Mouse (Mus musculus): ENCODE measurements around the gene Unc13d.
"Not testable (repeated sequence)": the region's sequence is repeated elsewhere in the genome, so short reads cannot be mapped to it uniquely, and the experiment has no call there.

Gene Unc13d

GRCm38 (mm10) chr11:116021328-116022220 is 56.2 kb downstream of the Unc13d start:
- no peak for DNase-seq (ENCODE audit: low spot score)

DNA sequence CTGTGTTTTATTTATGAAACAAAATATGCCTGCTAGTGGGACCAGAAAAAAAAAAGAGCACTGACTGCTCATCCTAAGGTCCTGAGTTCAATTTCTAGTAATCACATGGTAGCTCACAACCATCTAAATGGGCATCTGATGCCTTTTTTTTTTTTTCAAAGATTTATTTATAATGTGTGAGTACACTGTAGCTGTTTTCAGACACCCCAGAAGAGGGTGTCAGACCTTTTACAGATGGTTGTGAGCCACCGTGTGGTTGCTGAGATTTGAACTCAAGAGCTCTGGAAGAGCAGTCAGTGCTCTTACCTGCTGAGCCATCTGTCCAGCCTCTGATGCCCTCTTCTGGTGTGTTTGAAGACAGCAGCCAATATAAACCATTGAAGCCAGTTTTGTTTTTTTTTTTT is 57.2 kb downstream of the Unc13d start:
- no peak for DNase-seq (ENCODE audit: low spot score)

GRCm38 (mm10) chr11:116019976-116020411 is 57.8 kb downstream of the Unc13d start:
- no peak for DNase-seq (ENCODE audit: low spot score)

DNA sequence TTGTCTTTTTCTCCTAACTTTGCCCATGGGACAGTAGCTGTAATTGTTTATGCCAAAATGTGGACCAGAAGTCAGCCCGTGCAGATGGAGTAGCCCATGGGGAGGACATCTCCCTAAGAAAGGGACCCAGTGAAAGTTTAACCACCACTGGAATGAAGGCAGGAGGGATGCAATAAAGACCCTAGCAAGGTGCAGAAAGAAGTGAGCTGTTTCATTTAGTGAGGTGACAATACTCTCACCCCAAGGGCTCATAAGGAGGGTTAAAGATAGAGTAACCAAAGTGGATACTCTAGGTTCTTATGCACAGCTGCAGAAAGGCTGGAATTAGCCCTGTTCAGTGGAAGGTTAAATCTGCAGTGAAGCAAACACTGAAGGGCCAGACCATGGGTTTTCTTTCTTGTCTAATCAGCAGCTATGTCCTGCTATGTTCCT is 58.4 kb downstream of the Unc13d start:
- no peak for DNase-seq (ENCODE audit: low spot score)

DNA sequence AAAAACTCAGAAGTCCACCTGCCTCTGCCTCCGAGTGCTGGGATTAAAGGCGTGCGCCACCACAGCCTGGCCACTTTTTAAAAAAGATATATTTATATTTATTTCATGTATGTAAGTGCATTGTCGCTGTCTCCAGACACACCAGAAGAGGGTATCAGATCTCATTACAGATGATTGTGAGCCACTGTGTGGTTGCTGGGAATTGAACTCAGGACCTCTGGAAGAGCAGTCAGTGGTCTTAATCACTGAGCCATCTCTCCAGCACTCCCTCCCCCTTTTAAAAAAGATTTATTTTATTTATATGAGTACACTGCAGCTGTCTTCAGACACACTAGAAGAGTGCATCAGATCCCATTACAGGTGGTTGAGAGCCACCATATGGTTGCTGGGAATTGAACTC is 58.9 kb downstream of the Unc13d start:
- not testable (repeated sequence) for DNase-seq (ENCODE audit: low spot score)

- DNase-seq (ENCODE audit: low spot score): no peak
These were observed 59.7 kb downstream of the Unc13d start for GRCm38 (mm10) chr11:116018106-116018505.

DNA sequence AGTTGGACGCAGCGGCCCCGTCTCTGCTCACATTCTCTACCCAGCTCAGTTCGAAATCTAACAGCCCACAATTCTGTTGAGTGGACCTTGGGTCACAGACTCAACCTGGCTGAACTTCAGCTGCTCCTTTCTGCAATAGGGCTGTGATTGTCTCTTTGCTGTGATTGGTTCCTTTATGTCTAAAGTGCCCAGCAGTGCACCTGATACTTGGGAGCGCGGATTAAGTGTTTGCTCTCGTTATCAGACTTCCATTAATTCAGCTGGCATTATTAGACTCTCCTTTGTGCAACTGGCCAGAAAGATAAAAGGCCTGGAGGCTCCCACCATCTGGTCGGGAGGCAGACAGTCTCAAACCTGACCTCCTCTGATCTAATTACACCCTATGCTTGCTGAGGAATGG is 62.9 kb downstream of the Unc13d start:
- no peak for DNase-seq (ENCODE audit: low spot score)

DNA sequence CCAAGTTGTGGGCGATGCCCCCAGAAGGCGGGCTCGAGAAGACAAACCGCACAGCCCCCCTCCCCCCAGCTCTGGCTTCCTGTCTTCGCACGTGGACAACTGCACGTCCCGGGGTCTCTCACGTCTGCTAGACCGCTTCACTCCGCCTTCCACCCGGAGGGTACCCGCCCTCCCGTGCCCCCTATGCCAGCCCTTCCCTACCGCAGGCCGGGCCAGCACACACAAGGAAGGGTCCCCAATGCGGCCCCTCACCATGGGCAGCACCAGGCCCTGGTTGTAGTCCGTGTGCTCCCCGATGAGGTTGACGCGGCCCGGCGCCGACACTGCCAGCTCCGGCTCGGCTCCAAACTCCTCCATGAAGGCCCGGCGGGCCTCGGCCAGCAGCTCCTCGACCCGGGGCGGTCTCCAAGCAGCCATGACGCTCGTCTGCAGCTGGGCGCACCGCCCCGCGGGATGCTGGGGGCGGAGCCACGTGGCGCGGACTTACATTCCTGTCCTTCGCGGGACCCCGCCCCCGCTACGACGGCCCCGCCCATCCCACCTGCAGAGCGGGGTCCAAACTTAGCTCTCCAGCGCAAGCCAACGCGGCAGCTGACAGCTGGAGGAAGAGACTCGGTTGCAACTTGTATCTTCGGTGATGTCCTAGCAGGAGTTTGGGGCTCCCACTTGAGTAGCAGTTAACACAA is 65.4 kb downstream of the Unc13d start, which contains the start of gene Galk1:
Galk1 (minus strand) TSS at position 458 of the 686 bp plus-strand sequence.
- DNase-seq (ENCODE audit: low spot score): peak; percentile 44

Data from layer of hippocampus, adult 9-10 months (tissue).